Mouse (Mus musculus): ENCODE results near the gene Amy2a3. TPM values are rescaled to one million over a fixed set of nuclear protein-coding genes. Genes with fewer than 3 reads are reported as not detected.
"Not testable (repeated sequence)": the region's sequence is repeated elsewhere in the genome, so short reads cannot be mapped to it uniquely, and the experiment has no call there.

Amy2a3 gene
- not detected in 2 replicates for polyA plus RNA-seq (2014; fragmentation: Nextera tagmentation; extraction: Ambion mirVana)

DNA sequence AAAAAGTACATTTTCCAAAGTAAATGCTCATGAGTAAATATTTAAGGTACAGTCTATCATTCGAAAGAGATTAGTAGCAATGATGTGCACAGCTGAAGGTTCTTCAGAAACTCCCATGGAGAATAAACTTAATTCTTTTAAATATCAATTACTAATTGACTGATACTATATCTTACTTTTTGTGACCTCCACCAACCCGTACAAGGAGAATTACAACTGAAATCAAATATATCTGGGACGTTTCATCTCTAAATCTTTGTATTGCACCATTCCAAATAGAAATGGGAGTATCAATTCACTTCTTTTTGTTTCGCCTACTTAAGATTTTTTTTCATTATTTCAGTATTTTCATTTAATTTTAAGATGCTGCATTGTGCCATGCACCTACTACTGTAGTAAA lies at the start of gene Amy2a3:
Amy2a3 (minus strand) TSS at position 101 of the 400 bp plus-strand sequence.
- not testable (repeated sequence) for H3K4me3 ChIP-seq (ENCODE audit: low read depth, low read length); H3K27ac ChIP-seq (replicated peaks; ENCODE audit: low read depth, low read length); H3K27me3 ChIP-seq (ENCODE audit: control insufficient read depth, insufficient read depth, low read length); ATAC-seq (ENCODE audit: insufficient number of reproducible peaks, low FRiP score, low TSS enrichment, low read depth); H3K4me2 ChIP-seq (ENCODE audit: low read depth, severe bottlenecking); DNase-seq (ENCODE audit: low spot score); H3K9me3 ChIP-seq (ENCODE audit: control insufficient read depth, low read length); H3K36me3 ChIP-seq (ENCODE audit: control insufficient read depth, insufficient read depth, low read length); H3K4me1 ChIP-seq (ENCODE audit: control insufficient read depth, insufficient read depth, low read length); H3K9ac ChIP-seq (ENCODE audit: low read length)
- WGBS, result no CpG with 5 or more reads among the region's 4 CpGs

DNA sequence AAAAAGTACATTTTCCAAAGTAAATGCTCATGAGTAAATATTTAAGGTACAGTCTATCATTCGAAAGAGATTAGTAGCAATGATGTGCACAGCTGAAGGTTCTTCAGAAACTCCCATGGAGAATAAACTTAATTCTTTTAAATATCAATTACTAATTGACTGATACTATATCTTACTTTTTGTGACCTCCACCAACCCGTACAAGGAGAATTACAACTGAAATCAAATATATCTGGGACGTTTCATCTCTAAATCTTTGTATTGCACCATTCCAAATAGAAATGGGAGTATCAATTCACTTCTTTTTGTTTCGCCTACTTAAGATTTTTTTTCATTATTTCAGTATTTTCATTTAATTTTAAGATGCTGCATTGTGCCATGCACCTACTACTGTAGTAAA lies 32.7 kb upstream of the Amy2a3 start, which contains the start of gene Amy2a2:
Amy2a2 (minus strand) TSS at position 101 of the 400 bp plus-strand sequence.
- not testable (repeated sequence) for DNase-seq (ENCODE audit: low spot score); H3K27ac ChIP-seq (replicated peaks; ENCODE audit: low read depth, low read length); H3K4me3 ChIP-seq (ENCODE audit: low read depth, low read length); H3K9me3 ChIP-seq (ENCODE audit: control insufficient read depth, low read length); H3K9ac ChIP-seq (ENCODE audit: low read length); H3K4me1 ChIP-seq (ENCODE audit: control insufficient read depth, insufficient read depth, low read length); H3K27me3 ChIP-seq (ENCODE audit: control insufficient read depth, insufficient read depth, low read length); H3K36me3 ChIP-seq (ENCODE audit: control insufficient read depth, insufficient read depth, low read length); ATAC-seq (ENCODE audit: insufficient number of reproducible peaks, low FRiP score, low TSS enrichment, low read depth); H3K4me2 ChIP-seq (ENCODE audit: low read depth, severe bottlenecking)
- WGBS, result no CpG with 5 or more reads among the region's 4 CpGs

DNA sequence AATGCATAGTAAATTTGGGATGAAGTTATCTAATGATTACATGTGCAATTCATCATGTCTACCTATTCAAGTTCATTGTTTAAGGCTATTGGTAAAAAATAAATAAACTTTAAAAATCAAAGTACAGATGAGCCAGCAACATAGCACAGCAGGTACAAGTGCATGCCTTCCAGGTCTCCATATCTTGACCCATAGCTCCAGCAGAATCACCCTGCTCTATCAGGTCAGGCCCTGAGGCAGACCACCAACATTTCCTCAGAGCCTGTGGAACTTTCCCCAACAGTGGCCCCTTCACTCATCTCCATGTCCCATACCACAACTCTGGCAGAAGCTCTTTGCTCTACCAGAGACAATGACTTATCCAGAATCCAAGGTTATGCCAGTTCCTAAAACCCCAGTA lies 21.6 kb upstream of the Amy2a3 start:
- not testable (repeated sequence) for H3K4me3 ChIP-seq (ENCODE audit: low read depth, low read length); H3K9me3 ChIP-seq (ENCODE audit: control insufficient read depth, low read length); H3K27me3 ChIP-seq (ENCODE audit: control insufficient read depth, insufficient read depth, low read length); H3K9ac ChIP-seq (ENCODE audit: low read length); H3K4me2 ChIP-seq (ENCODE audit: low read depth, severe bottlenecking); H3K36me3 ChIP-seq (ENCODE audit: control insufficient read depth, insufficient read depth, low read length); DNase-seq (ENCODE audit: low spot score); H3K4me1 ChIP-seq (ENCODE audit: control insufficient read depth, insufficient read depth, low read length); H3K27ac ChIP-seq (replicated peaks; ENCODE audit: low read depth, low read length)
- ATAC-seq (ENCODE audit: insufficient number of reproducible peaks, low FRiP score, low TSS enrichment, low read depth), result peak; percentile 73; the same call in 1 of the 2 replicates

DNA sequence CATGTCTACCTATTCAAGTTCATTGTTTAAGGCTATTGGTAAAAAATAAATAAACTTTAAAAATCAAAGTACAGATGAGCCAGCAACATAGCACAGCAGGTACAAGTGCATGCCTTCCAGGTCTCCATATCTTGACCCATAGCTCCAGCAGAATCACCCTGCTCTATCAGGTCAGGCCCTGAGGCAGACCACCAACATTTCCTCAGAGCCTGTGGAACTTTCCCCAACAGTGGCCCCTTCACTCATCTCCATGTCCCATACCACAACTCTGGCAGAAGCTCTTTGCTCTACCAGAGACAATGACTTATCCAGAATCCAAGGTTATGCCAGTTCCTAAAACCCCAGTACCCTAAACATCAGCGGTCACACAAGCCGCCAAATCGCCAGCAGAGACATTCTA lies 10.9 kb downstream of the Amy2a3 start:
- H3K4me1 ChIP-seq (ENCODE audit: control insufficient read depth, insufficient read depth, low read length); H3K4me3 ChIP-seq (ENCODE audit: low read depth, low read length); H3K36me3 ChIP-seq (ENCODE audit: control insufficient read depth, insufficient read depth, low read length); DNase-seq (ENCODE audit: low spot score); H3K9ac ChIP-seq (ENCODE audit: low read length); H3K27me3 ChIP-seq (ENCODE audit: control insufficient read depth, insufficient read depth, low read length); H3K9me3 ChIP-seq (ENCODE audit: control insufficient read depth, low read length); H3K4me2 ChIP-seq (ENCODE audit: low read depth, severe bottlenecking); H3K27ac ChIP-seq (replicated peaks; ENCODE audit: low read depth, low read length): not testable (repeated sequence)
- ATAC-seq (ENCODE audit: insufficient number of reproducible peaks, low FRiP score, low TSS enrichment, low read depth), result peak; percentile 62; the same call in 1 of the 2 replicates
- no CpG with 5 or more reads among the region's 3 CpGs for WGBS

DNA sequence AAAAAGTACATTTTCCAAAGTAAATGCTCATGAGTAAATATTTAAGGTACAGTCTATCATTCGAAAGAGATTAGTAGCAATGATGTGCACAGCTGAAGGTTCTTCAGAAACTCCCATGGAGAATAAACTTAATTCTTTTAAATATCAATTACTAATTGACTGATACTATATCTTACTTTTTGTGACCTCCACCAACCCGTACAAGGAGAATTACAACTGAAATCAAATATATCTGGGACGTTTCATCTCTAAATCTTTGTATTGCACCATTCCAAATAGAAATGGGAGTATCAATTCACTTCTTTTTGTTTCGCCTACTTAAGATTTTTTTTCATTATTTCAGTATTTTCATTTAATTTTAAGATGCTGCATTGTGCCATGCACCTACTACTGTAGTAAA lies 32.5 kb downstream of the Amy2a3 start, which contains the start of gene Amy2a4:
Amy2a4 (minus strand) TSS at position 101 of the 400 bp plus-strand sequence.
- ATAC-seq (ENCODE audit: insufficient number of reproducible peaks, low FRiP score, low TSS enrichment, low read depth); DNase-seq (ENCODE audit: low spot score); H3K4me1 ChIP-seq (ENCODE audit: control insufficient read depth, insufficient read depth, low read length); H3K4me2 ChIP-seq (ENCODE audit: low read depth, severe bottlenecking); H3K36me3 ChIP-seq (ENCODE audit: control insufficient read depth, insufficient read depth, low read length); H3K27ac ChIP-seq (replicated peaks; ENCODE audit: low read depth, low read length); H3K9ac ChIP-seq (ENCODE audit: low read length); H3K27me3 ChIP-seq (ENCODE audit: control insufficient read depth, insufficient read depth, low read length); H3K9me3 ChIP-seq (ENCODE audit: control insufficient read depth, low read length); H3K4me3 ChIP-seq (ENCODE audit: low read depth, low read length): not testable (repeated sequence)
- no CpG with 5 or more reads among the region's 4 CpGs for WGBS

DNA sequence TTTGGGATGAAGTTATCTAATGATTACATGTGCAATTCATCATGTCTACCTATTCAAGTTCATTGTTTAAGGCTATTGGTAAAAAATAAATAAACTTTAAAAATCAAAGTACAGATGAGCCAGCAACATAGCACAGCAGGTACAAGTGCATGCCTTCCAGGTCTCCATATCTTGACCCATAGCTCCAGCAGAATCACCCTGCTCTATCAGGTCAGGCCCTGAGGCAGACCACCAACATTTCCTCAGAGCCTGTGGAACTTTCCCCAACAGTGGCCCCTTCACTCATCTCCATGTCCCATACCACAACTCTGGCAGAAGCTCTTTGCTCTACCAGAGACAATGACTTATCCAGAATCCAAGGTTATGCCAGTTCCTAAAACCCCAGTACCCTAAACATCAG lies 43.6 kb downstream of the Amy2a3 start:
- not testable (repeated sequence) for H3K9ac ChIP-seq (ENCODE audit: low read length); H3K9me3 ChIP-seq (ENCODE audit: control insufficient read depth, low read length); H3K4me1 ChIP-seq (ENCODE audit: control insufficient read depth, insufficient read depth, low read length); H3K36me3 ChIP-seq (ENCODE audit: control insufficient read depth, insufficient read depth, low read length); H3K27ac ChIP-seq (replicated peaks; ENCODE audit: low read depth, low read length); DNase-seq (ENCODE audit: low spot score); H3K4me2 ChIP-seq (ENCODE audit: low read depth, severe bottlenecking); H3K4me3 ChIP-seq (ENCODE audit: low read depth, low read length); H3K27me3 ChIP-seq (ENCODE audit: control insufficient read depth, insufficient read depth, low read length)
- ATAC-seq (ENCODE audit: insufficient number of reproducible peaks, low FRiP score, low TSS enrichment, low read depth), result 0 out of 2 replicates have a peak, but pooled peaks have one; percentile 13

DNA sequence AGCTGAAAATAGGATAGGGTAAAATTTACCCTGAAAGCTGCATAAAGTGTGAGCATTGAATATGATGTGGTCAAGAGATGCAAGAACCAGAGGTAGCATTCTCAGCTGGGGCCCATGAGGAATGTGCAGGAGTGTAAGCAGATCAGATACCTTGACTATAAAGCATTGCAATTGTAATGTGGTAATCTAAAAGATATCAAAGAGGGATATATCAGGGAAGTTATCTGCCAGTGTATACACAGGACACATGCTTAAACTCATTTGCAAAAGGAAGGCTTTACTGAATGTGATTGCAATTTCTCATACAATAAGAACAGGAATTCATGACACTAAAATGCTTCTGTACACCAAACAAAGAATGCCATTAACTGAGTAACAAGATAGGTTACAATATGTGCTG lies 44.3 kb downstream of the Amy2a3 start:
- H3K9ac ChIP-seq (ENCODE audit: low read length); H3K4me1 ChIP-seq (ENCODE audit: control insufficient read depth, insufficient read depth, low read length); DNase-seq (ENCODE audit: low spot score); H3K27ac ChIP-seq (replicated peaks; ENCODE audit: low read depth, low read length); H3K27me3 ChIP-seq (ENCODE audit: control insufficient read depth, insufficient read depth, low read length); H3K9me3 ChIP-seq (ENCODE audit: control insufficient read depth, low read length); H3K4me2 ChIP-seq (ENCODE audit: low read depth, severe bottlenecking); ATAC-seq (ENCODE audit: insufficient number of reproducible peaks, low FRiP score, low TSS enrichment, low read depth); H3K4me3 ChIP-seq (ENCODE audit: low read depth, low read length); H3K36me3 ChIP-seq (ENCODE audit: control insufficient read depth, insufficient read depth, low read length): not testable (repeated sequence)

Other genes with a start within 250 kb of the Amy2a3 start
- not detected in 2 replicates for gene Amy2a5, start 65.2 kb downstream of the Amy2a3 start, polyA plus RNA-seq (2014; fragmentation: Nextera tagmentation; extraction: Ambion mirVana)
- gene Amy2a4, start 32.6 kb downstream of the Amy2a3 start, polyA plus RNA-seq (2014; fragmentation: Nextera tagmentation; extraction: Ambion mirVana), result not detected in 2 replicates
- gene Amy2a2, start 32.6 kb upstream of the Amy2a3 start, polyA plus RNA-seq (2014; fragmentation: Nextera tagmentation; extraction: Ambion mirVana), result not detected in 2 replicates
- gene Amy2a1, start 208.4 kb upstream of the Amy2a3 start, polyA plus RNA-seq (2014; fragmentation: Nextera tagmentation; extraction: Ambion mirVana), result not detected in 2 replicates

Data from limb, embryonic 11.5 days (tissue).